Comparison of ENCODE assay signal across 31 mouse cellular contexts in genomic region chr17:6117148-6117725, GRCm38 (mm10). TPM values are rescaled to one million over a fixed set of nuclear protein-coding genes. Genes with fewer than 3 reads are reported as not detected.
DNase-seq lines count a peak whose midpoint lies in the region; ATAC-seq and TF ChIP-seq lines count a peak whose summit lies in the region.
"Had no signal": no experiment of that assay in that cellular context is flagged by ENCODE, and none has a peak within 500 bp of the region (broad histone marks: within the 10 kb centered on the region; RNA-seq: fewer than 3 reads in every experiment).

No protein-coding gene starts in this region.

- H3K36me3 ChIP-seq in intestine, embryonic 15.5 days = peaks cover 4% of the 10 kb centered on the region
- peaks cover 8% of the 10 kb centered on the region for H3K36me3 ChIP-seq in intestine, postnatal 0 days (ENCODE audit: control insufficient read depth, insufficient read depth)

- ATAC-seq in intestine, embryonic 15.5 days = 0 out of 2 replicates have a peak, but pooled peaks have one; percentile 45
- no peak for ATAC-seq in intestine, postnatal 0 days
- ATAC-seq: activated CD4-positive, CD25-positive, alpha-beta regulatory T cell, adult 4 months; CD4-positive, CD25-positive, alpha-beta regulatory T cell, adult 4 months; forebrain, embryonic 15.5 days; liver, embryonic 12.5 days; liver, postnatal 0 days; midbrain, embryonic 13.5 days had no signal

- no peak for TF ChIP-seq CTCF in cerebellum, adult 2 months (IDR thresholded peaks at IDR 0.05; ENCODE audit: borderline replicate concordance, insufficient read depth, low read depth, low read length)
- TF ChIP-seq CTCF in intestine, postnatal 0 days (IDR thresholded peaks at IDR 0.05; ENCODE audit: low read depth) = no peak

- TF ChIP-seq POLR2A in cerebellum, adult 2 months (IDR thresholded peaks at IDR 0.05; ENCODE audit: borderline replicate concordance, insufficient read depth, low read length) = no peak

- no peak overlapping the region for H3K4me3 ChIP-seq in cerebellum, adult 2 months (replicated peaks; ENCODE audit: insufficient read depth, low read depth, low read length)
- no peak overlapping the region for H3K4me3 ChIP-seq in intestine, embryonic 15.5 days (replicated peaks)
- no peak overlapping the region for H3K4me3 ChIP-seq in intestine, postnatal 0 days (ENCODE audit: low read depth, low read length)
- H3K4me3 ChIP-seq: forebrain, embryonic 15.5 days; hindbrain, embryonic 10.5 days; hindbrain, embryonic 15.5 days; limb, embryonic 13.5 days; liver, embryonic 12.5 days; midbrain, embryonic 13.5 days; neural tube, embryonic 15.5 days had no signal

- H3K4me2 ChIP-seq in intestine, embryonic 15.5 days (replicated peaks) = no peak overlapping the region
- no peak overlapping the region for H3K4me2 ChIP-seq in intestine, postnatal 0 days (replicated peaks; ENCODE audit: low read depth)
- H3K4me2 ChIP-seq: forebrain, embryonic 15.5 days; heart, embryonic 11.5 days; hindbrain, embryonic 15.5 days; limb, embryonic 13.5 days; liver, embryonic 12.5 days; midbrain, embryonic 13.5 days; neural tube, embryonic 15.5 days had no signal

- peaks cover 24% of the 10 kb centered on the region for H3K4me1 ChIP-seq in cerebellum, adult 2 months (ENCODE audit: control insufficient read depth, insufficient read depth, low read length)
- H3K4me1 ChIP-seq in intestine, embryonic 15.5 days (replicated peaks) = peaks cover 6% of the 10 kb centered on the region; the same call in 1 of the 2 replicates
- H3K4me1 ChIP-seq in intestine, postnatal 0 days (replicated peaks; ENCODE audit: control insufficient read depth, insufficient read depth, low read length) = no peaks in the 10 kb centered on the region
- H3K4me1 ChIP-seq: hindbrain, embryonic 10.5 days; liver, embryonic 12.5 days had no signal

- 30% methylated on average over 4 of the region's 4 CpGs for WGBS in cerebellum, adult 2 months
- 66% methylated on average over 4 of the region's 4 CpGs for WGBS in intestine, embryonic 15.5 days
- WGBS in intestine, postnatal 0 days = 72% methylated on average over 4 of the region's 4 CpGs

- H3K27me3 ChIP-seq in cerebellum, adult 2 months (ENCODE audit: control insufficient read depth, insufficient read depth, low read length) = no peaks in the 10 kb centered on the region
- no peaks in the 10 kb centered on the region for H3K27me3 ChIP-seq in intestine, embryonic 15.5 days (replicated peaks)
- H3K27me3 ChIP-seq in intestine, postnatal 0 days (replicated peaks; ENCODE audit: control insufficient read depth, insufficient read depth, low read length) = no peaks in the 10 kb centered on the region
- H3K27me3 ChIP-seq: forebrain, embryonic 15.5 days; hindbrain, embryonic 15.5 days; limb, embryonic 13.5 days; liver, embryonic 12.5 days; midbrain, embryonic 13.5 days; neural tube, embryonic 15.5 days had no signal

- peak in 1 of 2 experiments; percentile 53 for DNase-seq in cerebellum, adult 2 months
- no peak for DNase-seq in cerebellum, postnatal 10 days
- peak; percentile 41 for DNase-seq in 3134 (ENCODE audit: extremely low read depth, insufficient read length, low spot score)
- DNase-seq in brain, adult 2 months (ENCODE audit: low read depth, low spot score) = peak; percentile 50
- no peak for DNase-seq in right cerebral cortex, postnatal 25 days
- DNase-seq in urinary bladder, postnatal 25 days (ENCODE audit: low spot score) = no peak
- DNase-seq: adrenal gland, adult 8-10 months; cerebellum, adult 11 months; cerebellum, adult 9-11 months; gastrocnemius, postnatal 25 days; heart, adult 18-20 months; heart, postnatal 10 days; kidney, adult 9 months; kidney, postnatal 25 days; liver, postnatal 0 days; retina, postnatal 1 day; spleen, adult 18-20 months; thymus, postnatal 4 days had no signal

- peak overlapping the region; percentile 75 for H3K27ac ChIP-seq in cerebellum, adult 2 months (ENCODE audit: insufficient read depth, low read length)
- 0 out of 2 replicates have a peak overlapping the region, but pooled peaks have one; percentile 10 for H3K27ac ChIP-seq in intestine, embryonic 15.5 days
- H3K27ac ChIP-seq in intestine, postnatal 0 days (ENCODE audit: low read depth, low read length) = no peak overlapping the region
- H3K27ac ChIP-seq: forebrain, embryonic 15.5 days; hindbrain, embryonic 10.5 days; hindbrain, embryonic 15.5 days; liver, embryonic 12.5 days; macrophage; midbrain, embryonic 13.5 days; neural tube, embryonic 15.5 days had no signal

- H3K9ac ChIP-seq in intestine, embryonic 15.5 days = no peak overlapping the region
- no peak overlapping the region for H3K9ac ChIP-seq in intestine, postnatal 0 days (ENCODE audit: low read depth, low read length)
- H3K9ac ChIP-seq: forebrain, embryonic 15.5 days; hindbrain, embryonic 15.5 days; limb, embryonic 13.5 days; liver, embryonic 12.5 days; liver, postnatal 0 days; midbrain, embryonic 13.5 days; neural tube, embryonic 15.5 days had no signal

- no peaks in the 10 kb centered on the region for H3K9me3 ChIP-seq in intestine, embryonic 15.5 days
- no peaks in the 10 kb centered on the region for H3K9me3 ChIP-seq in intestine, postnatal 0 days (ENCODE audit: control insufficient read depth)
- H3K9me3 ChIP-seq: forebrain, embryonic 15.5 days; hindbrain, embryonic 10.5 days; hindbrain, embryonic 15.5 days; limb, embryonic 13.5 days; liver, embryonic 12.5 days; midbrain, embryonic 13.5 days; neural tube, embryonic 15.5 days had no signal

RNA-seq across cellular contexts. Expression of gene Tulp4, which starts 11.0 kb away (rescaled TPM):
- polyA plus RNA-seq in cerebellum, adult 2 months (2012; rRNA removed) = 144 and 151 TPM in 2 replicates
- polyA plus RNA-seq in intestine, embryonic 15.5 days (2015; fragmentation: Nextera tagmentation; extraction: Ambion mirVana) = 70.9 and 95.9 TPM in 2 replicates
- 35.1 and 37.0 TPM in 2 replicates for polyA plus RNA-seq in intestine, postnatal 0 days (2015; fragmentation: Nextera tagmentation; extraction: Ambion mirVana)

RNA-seq across cellular contexts. Expression of gene Gtf2h5, which starts 37.7 kb away (rescaled TPM):
- polyA plus RNA-seq in cerebellum, adult 2 months (2012; rRNA removed) = 67.4 and 72.4 TPM in 2 replicates
- polyA plus RNA-seq in intestine, embryonic 15.5 days (2015; fragmentation: Nextera tagmentation; extraction: Ambion mirVana) = 155 and 165 TPM in 2 replicates
- 145 and 157 TPM in 2 replicates for polyA plus RNA-seq in intestine, postnatal 0 days (2015; fragmentation: Nextera tagmentation; extraction: Ambion mirVana)

RNA-seq across cellular contexts. Expression of gene Serac1, which starts 37.7 kb away (rescaled TPM):
- 20.7 and 21.8 TPM in 2 replicates for polyA plus RNA-seq in cerebellum, adult 2 months (2012; rRNA removed)
- 4.8 and 5.3 TPM in 2 replicates for polyA plus RNA-seq in intestine, embryonic 15.5 days (2015; fragmentation: Nextera tagmentation; extraction: Ambion mirVana)
- polyA plus RNA-seq in intestine, postnatal 0 days (2015; fragmentation: Nextera tagmentation; extraction: Ambion mirVana) = 2.5 and 2.7 TPM in 2 replicates

Comparison
In these comparisons a context has a peak if more than half of its experiments do, and no peak if none do; other contexts are left out.
1. DNase-seq: peak in 3134 (single experiment) and brain, adult 2 months (single experiment); none in cerebellum, postnatal 10 days (0 of 2), right cerebral cortex, postnatal 25 days (single experiment) and urinary bladder, postnatal 25 days (single experiment).